Mouse (Mus musculus) MEL (cell line): ENCODE data around the gene Cacna1g. TPM values are rescaled to one million over a fixed set of nuclear protein-coding genes. Genes with fewer than 3 reads are reported as not detected.

ENCODE experiments used
- DNase-seq: peaks from one replicate; pipeline ENCODE4 v3.0.0; 2011; ENCODE audit warnings: low read depth, low spot score
- H3K27ac ChIP-seq: 2 replicates; pipeline ENCODE4 v1.5.1; 2012; ENCODE audit warnings: low read depth, mild to moderate bottlenecking, control low read depth, low read length, moderate library complexity; ENCODE audit not compliant: control insufficient read depth
- H3K27me3 ChIP-seq, 2 experiments: fragments of 150-350 bp in 1 of 2; sonication (generic) in 1 of 2; 2 replicates each; pipeline ENCODE4 v1.6.1; 2012; ENCODE audit warnings: low read length in 2 of 2, mild to moderate bottlenecking in 2 of 2, improper control_type of control experiment in 1 of 2, moderate library complexity in 1 of 2; ENCODE audit not compliant: insufficient read depth in 2 of 2, control insufficient read depth in 1 of 2
- H3K36me3 ChIP-seq, 2 experiments: 2 replicates each; pipeline ENCODE4 v1.6.1; 2012 to 2014; ENCODE audit warnings: low read length in 2 of 2, improper control_type of control experiment in 1 of 2, inconsistent platforms in 1 of 2, mild to moderate bottlenecking in 1 of 2; ENCODE audit not compliant: insufficient read depth in 2 of 2, control insufficient read depth in 1 of 2
- H3K4me1 ChIP-seq, 2 experiments: fragments of 150-350 bp in 1 of 2; sonication (generic) in 1 of 2; 2 replicates each; pipeline ENCODE4 v1.6.1; 2012; ENCODE audit warnings: low read length in 2 of 2, improper control_type of control experiment in 1 of 2, mild to moderate bottlenecking in 1 of 2; ENCODE audit not compliant: insufficient read depth in 2 of 2, control insufficient read depth in 1 of 2
- H3K4me3 ChIP-seq, 2 experiments: fragments of 150-350 bp in 1 of 2; sonication (generic) in 1 of 2; 2 replicates each; pipeline ENCODE4 v1.5.1; 2012; ENCODE audit warnings: low read depth in 2 of 2, low read length in 2 of 2, mild to moderate bottlenecking in 2 of 2, moderate library complexity in 2 of 2, control low read depth in 1 of 2, improper control_type of control experiment in 1 of 2; ENCODE audit not compliant: control insufficient read depth in 1 of 2, insufficient read depth in 1 of 2
- H3K79me2 ChIP-seq: 2 replicates; pipeline ENCODE4 v1.6.1; 2012; ENCODE audit warnings: mild to moderate bottlenecking, low read length, moderate library complexity; ENCODE audit not compliant: control insufficient read depth, poor library complexity, insufficient read depth
- H3K9ac ChIP-seq: 2 replicates; pipeline ENCODE4 v1.6.1; 2012; ENCODE audit warnings: low read depth, mild to moderate bottlenecking, control low read depth, low read length, moderate library complexity; ENCODE audit not compliant: control insufficient read depth, poor library complexity, severe bottlenecking
- H3K9me3 ChIP-seq: fragments of 150-350 bp; sonication (generic); replicated peaks from 2 replicates; pipeline ENCODE4 v1.6.1; 2012; ENCODE audit warnings: mild to moderate bottlenecking, low read length, improper control_type of control experiment, moderate library complexity; ENCODE audit not compliant: insufficient read depth
- BHLHE40 ChIP-seq: IDR thresholded peaks from 2 replicates; pipeline ENCODE4 v1.6.1; 2012; ENCODE audit warnings: low read depth, mild to moderate bottlenecking, inconsistent platforms, low read length, improper control_type of control experiment, borderline replicate concordance
- ETS1 ChIP-seq: IDR thresholded peaks from 2 replicates; pipeline ENCODE4 v1.6.1; 2012; ENCODE audit warnings: low read depth, mild to moderate bottlenecking, inconsistent platforms, low read length, improper control_type of control experiment, moderate library complexity
- GABPA ChIP-seq: IDR thresholded peaks from 2 replicates; pipeline ENCODE4 v1.6.1; 2012; ENCODE audit warnings: low read depth, mild to moderate bottlenecking, inconsistent platforms, low read length, improper control_type of control experiment, moderate library complexity
- JUND ChIP-seq: IDR thresholded peaks from 2 replicates; pipeline ENCODE4 v1.6.1; 2011; ENCODE audit warnings: low read depth, mild to moderate bottlenecking, improper control_type of control experiment, low read length
- MEF2A ChIP-seq: IDR thresholded peaks from 2 replicates; pipeline ENCODE4 v1.6.1; 2014; ENCODE audit warnings: low read depth, mild to moderate bottlenecking, inconsistent platforms, low read length, improper control_type of control experiment; ENCODE audit not compliant: poor library complexity, insufficient replicate concordance, severe bottlenecking; ENCODE audit errors: extremely low read depth
- MXI1 ChIP-seq: IDR thresholded peaks from 2 replicates; pipeline ENCODE4 v1.6.1; 2011; ENCODE audit warnings: mild to moderate bottlenecking, low read depth, low read length, improper control_type of control experiment
- MYC ChIP-seq: IDR thresholded peaks from 2 replicates; pipeline ENCODE4 v1.6.1; 2011; ENCODE audit warnings: low read depth, mild to moderate bottlenecking, low read length, improper control_type of control experiment, moderate library complexity
- NELFE ChIP-seq: IDR thresholded peaks from 2 replicates; pipeline ENCODE4 v1.6.1; 2011; ENCODE audit warnings: low read depth, low read length, improper control_type of control experiment
- NRF1 ChIP-seq: IDR thresholded peaks from 2 replicates; pipeline ENCODE4 v1.6.1; 2014; ENCODE audit warnings: low read depth, mild to moderate bottlenecking, inconsistent platforms, low read length, improper control_type of control experiment, moderate library complexity; ENCODE audit not compliant: poor library complexity, insufficient read depth, severe bottlenecking
- POLR2A ChIP-seq, 2 experiments: IDR thresholded peaks; 2 replicates each; pipeline ENCODE4 v1.6.1; 2011 to 2012; ENCODE audit warnings: low read length in 2 of 2, mild to moderate bottlenecking in 2 of 2, control low read depth in 1 of 2, improper control_type of control experiment in 1 of 2, low read depth in 1 of 2, moderate library complexity in 1 of 2; ENCODE audit not compliant: control insufficient read depth in 1 of 2, insufficient read depth in 1 of 2, poor library complexity in 1 of 2
- POLR2AphosphoS2 ChIP-seq: IDR thresholded peaks from 2 replicates; pipeline ENCODE4 v1.6.1; 2011; ENCODE audit warnings: low read length, improper control_type of control experiment
- RCOR1 ChIP-seq: IDR thresholded peaks from 2 replicates; pipeline ENCODE4 v1.6.1; 2012; ENCODE audit warnings: low read depth, mild to moderate bottlenecking, inconsistent platforms, low read length, improper control_type of control experiment
- SMC3 ChIP-seq: IDR thresholded peaks from 2 replicates; pipeline ENCODE4 v1.6.1; 2011; ENCODE audit warnings: low read depth, low read length, improper control_type of control experiment
- TAL1 ChIP-seq: IDR thresholded peaks from 2 replicates; pipeline ENCODE4 v1.6.1; 2012; ENCODE audit warnings: mild to moderate bottlenecking, inconsistent platforms, low read length, moderate library complexity, mixed read lengths
- TBP ChIP-seq: IDR thresholded peaks from 2 replicates; pipeline ENCODE4 v1.8.0; 2011; ENCODE audit warnings: low read depth, low read length, improper control_type of control experiment
- TCF12 ChIP-seq: IDR thresholded peaks from 2 replicates; pipeline ENCODE4 v1.6.1; 2014; ENCODE audit warnings: low read depth, mild to moderate bottlenecking, inconsistent platforms, low read length, improper control_type of control experiment, moderate library complexity
- UBTF ChIP-seq: IDR thresholded peaks from 2 replicates; pipeline ENCODE4 v1.6.1; 2012; ENCODE audit warnings: low read depth, mild to moderate bottlenecking, inconsistent platforms, low read length, improper control_type of control experiment, moderate library complexity, borderline replicate concordance; ENCODE audit not compliant: insufficient read depth
- USF1 ChIP-seq: IDR thresholded peaks from 2 replicates; pipeline ENCODE4 v1.6.1; 2014; ENCODE audit warnings: low read depth, mild to moderate bottlenecking, inconsistent platforms, low read length, improper control_type of control experiment, moderate library complexity
- USF2 ChIP-seq, 2 experiments: IDR thresholded peaks; 2 replicates each; pipeline ENCODE4 v1.6.1; 2011 to 2012; ENCODE audit warnings: improper control_type of control experiment in 2 of 2, low read length in 2 of 2, borderline replicate concordance in 1 of 2, inconsistent platforms in 1 of 2, low read depth in 1 of 2, mild to moderate bottlenecking in 1 of 2; ENCODE audit not compliant: insufficient read depth in 1 of 2
- ZKSCAN1 ChIP-seq: IDR thresholded peaks from 2 replicates; pipeline ENCODE4 v1.6.1; 2012; ENCODE audit warnings: low read depth, mild to moderate bottlenecking, inconsistent platforms, low read length, improper control_type of control experiment, moderate library complexity
- ZNF384 ChIP-seq: IDR thresholded peaks from 2 replicates; pipeline ENCODE4 v1.6.1; 2012; ENCODE audit warnings: low read depth, mild to moderate bottlenecking, inconsistent platforms, low read length, improper control_type of control experiment
- polyA plus RNA-seq, 2 experiments: library from polyadenylated mRNA; stranded (reverse) in 1 of 2; unstranded in 1 of 2; fragments of >175 nt in 1 of 2; fragments of >200 nt in 1 of 2; gene quantifications; 2 replicates each; pipeline versions ENCODE4 v1.2.1 to v1.2.4; 2012; ENCODE audit warnings: low replicate concordance in 2 of 2, low read depth in 1 of 2; ENCODE audit not compliant: insufficient read length in 2 of 2, insufficient read depth in 1 of 2, missing spikeins in 1 of 2
- total RNA-seq: library from RNA; depleted of rRNA; stranded (reverse); fragments of 300-350 nt; gene quantifications from 2 replicates; pipeline ENCODE4 v1.2.3, GENCODE M21; 2012

The Cacna1g gene
- total and polyA plus RNA-seq, 3 experiments: 0.01 to 0.04 TPM; not detected in 1

DNA sequence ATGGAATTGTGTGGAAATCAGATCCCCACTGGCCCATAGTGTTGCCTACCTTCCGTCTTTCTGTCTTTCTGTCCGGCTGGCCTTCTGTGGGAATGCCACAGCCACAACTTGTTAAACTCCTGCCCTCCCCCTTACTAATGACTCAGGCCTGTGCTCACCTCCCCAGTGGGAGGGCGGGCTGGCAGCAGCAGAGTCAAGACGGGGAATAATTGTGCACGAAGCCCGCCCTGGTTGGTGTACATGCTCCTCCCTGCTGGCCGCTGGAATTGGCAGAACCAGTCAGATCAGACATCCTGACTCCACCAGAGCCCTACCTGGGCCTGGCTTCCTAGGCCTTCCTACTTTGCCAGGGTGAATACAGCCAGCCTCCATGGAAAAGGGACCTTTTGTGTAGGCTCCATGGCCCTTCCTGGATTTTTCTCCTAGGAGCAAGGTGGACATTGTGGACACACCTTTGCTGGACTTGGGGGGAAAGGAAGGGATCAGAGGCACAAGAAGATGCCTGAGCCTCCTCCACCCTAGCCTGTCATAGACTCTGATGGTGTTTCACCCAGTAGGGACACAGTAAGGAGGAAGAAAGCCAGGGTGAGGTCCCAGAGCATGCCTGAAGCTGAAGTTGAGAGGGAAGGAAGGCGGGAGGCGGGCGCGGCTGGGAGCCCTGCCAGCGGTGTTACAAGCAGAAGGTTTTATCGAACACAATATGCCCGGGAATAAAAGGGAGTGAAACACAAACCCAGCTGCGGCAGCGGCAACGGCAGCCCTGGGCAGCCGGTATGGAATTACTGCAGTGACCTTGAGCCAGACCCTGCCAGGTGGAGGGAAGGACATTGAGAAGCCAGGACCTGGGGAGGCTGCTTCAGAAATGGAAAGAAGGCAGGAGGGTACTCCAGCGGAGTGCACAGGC, 24.3 kb upstream of the Cacna1g start:
- Histone ChIP-seq H3K27ac (no peak overlapping the region), H3K4me1 (no peaks in the 10 kb centered on the region), H3K36me3 (no peaks in the 10 kb centered on the region)
- TF ChIP-seq TAL1 (no peak), POLR2A (IDR thresholded peaks at IDR 0.05; ENCODE audit: control insufficient read depth in 1 of 2, insufficient read depth in 1 of 2, low read depth in 1 of 2, low read length in 2 of 2, poor library complexity in 1 of 2) (no peak), ZNF384 (no peak)
- TF ChIP-seq, all 39 proteins: peak for 0
- Histone ChIP-seq H3K9ac (no peak overlapping the region), H3K27me3 (peaks cover 30 to 34% of the 10 kb centered on the region in 2 experiments), H3K9me3 (no peaks in the 10 kb centered on the region), H3K79me2 (no peaks in the 10 kb centered on the region), H3K4me3 (no peak overlapping the region)
- DNase-seq: peak; percentile 27

DNA sequence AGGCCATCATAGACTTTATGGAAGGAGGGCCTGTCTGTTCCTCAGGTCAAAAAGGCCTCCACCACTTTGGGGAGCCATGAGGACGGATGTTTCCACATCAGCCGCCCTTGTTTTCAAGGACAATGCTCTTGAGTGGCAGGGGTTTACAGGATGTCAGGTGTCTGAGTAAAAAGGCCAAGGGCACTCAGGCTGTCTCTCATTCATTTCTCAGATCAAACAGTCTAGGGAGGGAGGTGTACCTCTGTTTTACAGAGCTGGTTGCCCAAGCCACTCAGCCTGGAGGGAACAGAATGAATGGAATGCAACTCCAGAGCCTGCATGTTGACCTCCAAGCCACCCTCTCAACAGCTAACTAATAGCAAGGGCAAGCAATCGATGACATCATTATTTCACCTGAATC, 21.4 kb upstream of the Cacna1g start:
- no peak for TF ChIP-seq MYC
- no peak for TF ChIP-seq RCOR1
- TF ChIP-seq TCF12: no peak
- TF ChIP-seq GABPA: no peak
- no peak for TF ChIP-seq TAL1
- no peak for TF ChIP-seq MEF2A
- TF ChIP-seq SMC3: no peak
- no peak for TF ChIP-seq TBP
- TF ChIP-seq BHLHE40: no peak
- TF ChIP-seq, all 39 proteins: peak for 0
- no peak for DNase-seq
- H3K27me3 ChIP-seq: peaks cover 11 to 17% of the 10 kb centered on the region in 2 experiments
- H3K9me3 ChIP-seq: no peaks in the 10 kb centered on the region
- no peak overlapping the region for H3K9ac ChIP-seq
- no peak overlapping the region for H3K4me3 ChIP-seq
- no peaks in the 10 kb centered on the region for H3K4me1 ChIP-seq
- H3K27ac ChIP-seq: no peak overlapping the region
- H3K36me3 ChIP-seq: no peaks in the 10 kb centered on the region
- no peaks in the 10 kb centered on the region for H3K79me2 ChIP-seq

DNA sequence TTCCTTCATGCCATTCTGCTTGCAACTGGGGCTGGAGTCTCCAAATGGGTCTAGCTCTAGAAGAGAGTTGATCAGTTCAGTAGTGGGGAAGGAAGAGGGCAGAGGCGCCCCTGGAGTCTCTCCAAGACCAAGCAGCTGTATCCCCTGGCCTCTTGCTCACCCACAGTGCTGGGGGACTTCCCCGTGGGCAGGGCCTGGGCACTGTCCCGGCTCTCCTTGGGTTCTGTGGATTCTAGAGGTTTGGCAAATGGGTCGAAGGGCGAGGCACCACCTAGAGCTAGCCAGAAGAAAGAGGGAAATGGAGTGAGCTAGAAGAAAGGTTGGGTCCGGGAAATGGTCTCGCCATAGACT, 17.7 kb upstream of the Cacna1g start:
- Histone ChIP-seq H3K36me3 (no peaks in the 10 kb centered on the region), H3K27ac (no peak overlapping the region), H3K4me1 (no peaks in the 10 kb centered on the region), H3K9ac (no peak overlapping the region), H3K9me3 (no peaks in the 10 kb centered on the region), H3K79me2 (no peaks in the 10 kb centered on the region), H3K27me3 (no peaks in the 10 kb centered on the region; a peak in 1 of 4 replicates), H3K4me3 (no peak overlapping the region)
- no peak for DNase-seq
- TF ChIP-seq NRF1 (no peak), ZNF384 (no peak), USF1 (no peak), BHLHE40 (no peak), ETS1 (no peak), GABPA (no peak), UBTF (no peak), ZKSCAN1 (no peak), USF2 (IDR thresholded peaks at IDR 0.05; ENCODE audit: borderline replicate concordance in 1 of 2, insufficient read depth in 1 of 2, low read depth in 1 of 2, low read length in 2 of 2) (no peak), MXI1 (no peak), POLR2AphosphoS2 (no peak), POLR2A (IDR thresholded peaks at IDR 0.05; ENCODE audit: control insufficient read depth in 1 of 2, insufficient read depth in 1 of 2, low read depth in 1 of 2, low read length in 2 of 2, poor library complexity in 1 of 2) (no peak), NELFE (no peak), JUND (no peak)
